Mouse (Mus musculus) adrenal gland, postnatal 36 days (tissue): ENCODE measurements around the gene Rnf223. TPM values are rescaled to one million over a fixed set of nuclear protein-coding genes. Genes with fewer than 3 reads are reported as not detected.
A peak's percentile ranks its signal among the peaks of the same experiment; 100 is the strongest.

Experiments
- DNase-seq, 2 experiments: peaks; one replicate each; pipeline ENCODE4 v3.0.0; 2021; ENCODE audit warnings: mixed read lengths in 1 of 2
- long read RNA-seq, 2 experiments: library from polyadenylated mRNA; stranded (forward); transcript quantifications; one replicate each; pipeline ENCODE4 v2.0.0; 2021; ENCODE audit warnings: borderline sequencing depth in 2 of 2
- total RNA-seq, 2 experiments: library from RNA; stranded (reverse); gene quantifications; 2 replicates each; pipeline ENCODE4 v1.2.3; 2021

Rnf223 gene
- total RNA-seq, result under 1 TPM in 1 of 2 experiments, not detected in 1; 0.10 TPM
- long read RNA-seq, experiment 1, result 0 reads
- long read RNA-seq, experiment 2, result 0 reads

DNA sequence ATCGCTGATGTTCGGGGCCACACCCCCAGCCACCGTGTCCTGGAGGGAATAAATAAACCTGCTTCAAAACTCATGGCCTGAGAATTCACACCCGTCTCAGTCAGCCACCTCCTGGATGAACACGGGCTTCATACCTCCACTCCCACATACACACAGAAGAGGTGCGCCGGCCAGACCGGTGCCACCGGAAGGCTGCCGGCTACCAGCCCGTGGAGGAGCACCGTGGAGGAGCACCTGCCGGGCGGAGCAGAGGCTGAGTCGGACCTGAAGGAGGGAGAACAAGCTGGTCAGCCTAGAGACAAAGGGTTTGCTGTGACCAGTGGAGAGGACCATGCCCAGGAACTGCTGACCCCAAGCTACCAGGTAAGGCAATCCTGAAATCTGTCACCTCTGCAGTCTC, at the start of gene Rnf223:
Rnf223 (plus strand) TSS at position 78 of the 400 bp plus-strand sequence.
- no peak for DNase-seq

DNA sequence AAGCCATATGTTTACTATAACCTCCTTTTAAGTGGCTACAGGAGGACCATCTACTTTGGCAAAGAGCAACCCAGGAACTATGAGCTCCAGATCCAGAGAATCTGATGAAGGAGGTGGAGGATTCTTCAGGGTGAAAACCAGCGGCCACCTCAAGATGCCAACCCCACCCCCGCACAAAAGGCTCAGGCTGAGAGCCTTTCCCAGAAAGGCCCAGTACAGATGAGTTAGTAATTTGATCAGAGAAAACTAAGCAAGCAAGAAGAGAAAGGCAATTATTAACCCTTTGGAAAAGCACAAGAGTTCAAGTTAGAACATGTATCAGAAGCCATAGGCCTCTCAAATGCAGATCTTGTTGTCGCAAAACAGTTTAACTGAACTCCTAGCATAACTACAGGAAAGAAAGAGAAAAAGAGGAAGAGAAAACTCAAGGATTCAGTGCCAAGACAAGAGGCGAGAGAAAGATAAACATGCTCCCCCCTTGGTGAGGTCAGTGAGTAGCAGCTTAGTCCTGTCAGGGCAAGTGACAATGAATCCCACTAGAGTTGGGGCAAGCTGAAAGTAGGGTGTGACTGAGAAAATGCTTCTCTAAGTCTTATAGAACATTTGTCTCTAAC, 47.6 kb upstream of the Rnf223 start:
- DNase-seq, result no peak

DNA sequence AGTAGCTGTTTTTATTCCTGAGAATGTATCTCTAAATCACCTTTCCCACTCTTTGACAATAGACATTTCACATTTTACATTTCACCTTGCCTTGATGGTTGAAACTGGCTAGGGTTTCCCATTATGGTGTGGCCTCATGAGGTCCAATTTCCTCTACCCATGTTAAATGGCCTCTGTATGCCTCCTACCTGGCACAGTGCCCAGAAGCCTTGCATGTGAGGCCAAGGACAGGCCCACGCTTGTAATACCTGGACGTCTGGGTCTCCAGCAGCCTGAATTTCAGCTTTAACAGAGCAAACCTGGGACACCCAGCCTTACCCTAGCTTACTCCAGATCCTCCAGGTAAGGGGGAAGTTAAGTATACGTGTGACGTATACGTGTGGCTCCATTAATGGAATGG, 47.0 kb upstream of the Rnf223 start:
- DNase-seq, result peak; percentile 36 to 40

DNA sequence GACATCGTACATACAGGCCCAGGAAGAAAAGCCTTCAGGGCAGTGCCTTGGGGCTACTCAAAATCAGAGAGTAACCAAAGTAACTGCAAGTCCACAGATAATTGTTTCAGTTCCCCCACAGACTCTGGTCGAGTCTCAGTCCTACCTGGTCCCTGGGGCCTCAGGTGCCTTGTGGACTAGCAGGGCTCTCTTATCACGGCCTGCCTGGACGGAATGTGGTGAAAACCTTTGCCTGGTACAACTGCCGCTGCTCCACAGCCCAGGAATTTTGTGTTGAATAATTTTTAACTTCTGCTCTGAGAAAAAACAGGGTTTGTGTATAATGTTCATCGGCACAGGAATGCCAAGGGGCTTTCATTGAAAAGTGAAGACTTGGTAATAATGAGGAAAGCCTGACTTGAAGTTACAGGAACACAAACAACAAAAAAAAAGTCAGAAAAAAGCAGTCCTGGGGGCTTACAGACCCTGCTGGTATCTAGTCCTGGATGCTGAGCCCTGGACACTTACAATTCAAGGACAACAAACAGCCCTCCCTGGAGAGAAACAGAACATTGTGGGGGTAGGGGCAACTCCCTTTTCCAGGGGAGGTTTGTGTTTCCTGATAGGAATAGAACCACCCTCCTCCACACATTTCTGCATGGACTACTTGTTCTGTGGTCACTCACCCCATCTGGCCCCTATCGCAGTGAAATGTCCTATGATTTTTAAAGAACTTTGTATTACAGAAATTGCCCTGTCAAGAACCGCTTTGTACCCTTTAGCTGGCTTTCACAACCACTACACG, 46.0 kb upstream of the Rnf223 start:
- DNase-seq, result no peak

DNA sequence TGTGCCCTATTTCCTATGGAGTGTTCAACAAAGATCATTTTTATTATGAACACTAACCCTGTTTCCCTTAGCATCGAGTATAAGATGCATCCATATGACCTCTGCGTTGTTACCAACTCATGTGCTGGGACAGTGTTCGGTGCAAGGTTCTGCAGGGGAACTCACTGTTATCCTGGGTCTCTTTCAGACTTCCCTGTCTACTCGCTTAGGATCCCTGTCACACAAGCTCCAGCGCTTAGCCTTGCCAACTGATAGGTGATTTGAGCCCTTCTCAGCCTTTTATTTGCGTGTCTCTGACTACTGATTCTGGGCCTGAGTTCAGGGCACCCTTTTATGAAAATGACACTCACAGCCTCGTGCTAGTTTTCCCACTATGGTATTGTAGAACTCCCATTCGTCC, 45.1 kb upstream of the Rnf223 start:
- DNase-seq, result no peak

DNA sequence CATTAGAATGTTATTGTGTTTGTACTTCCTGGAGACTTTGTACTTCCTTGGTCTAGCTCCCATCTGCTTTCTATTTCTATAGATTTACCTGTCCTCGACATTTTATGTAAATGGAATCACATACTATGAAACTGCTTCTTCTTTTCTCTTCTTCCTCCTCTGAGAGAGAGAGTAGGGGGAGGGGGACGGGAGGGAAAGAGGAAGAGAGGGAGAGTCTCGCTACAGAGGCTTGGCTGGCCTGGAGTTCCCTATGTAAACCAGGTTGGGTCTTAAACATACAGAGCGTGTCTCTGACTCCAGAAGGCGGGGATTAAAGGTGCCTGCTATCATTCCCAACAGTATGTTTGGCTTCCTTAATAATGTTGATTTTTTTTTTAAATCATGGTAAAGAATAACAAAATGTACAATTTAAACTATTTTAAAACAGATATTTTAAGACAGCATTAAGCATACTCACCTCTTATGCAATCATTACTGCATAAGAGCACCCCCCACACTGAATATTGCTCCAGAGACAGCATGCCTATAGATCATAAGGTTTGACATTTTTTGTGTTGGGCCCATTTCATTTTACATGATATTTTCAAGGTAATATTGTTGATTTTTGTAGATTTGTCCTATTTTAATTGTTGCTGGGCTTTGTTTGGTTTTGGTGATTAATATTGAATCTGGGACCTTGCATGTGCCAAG, 42.8 kb upstream of the Rnf223 start:
- no peak for DNase-seq

DNA sequence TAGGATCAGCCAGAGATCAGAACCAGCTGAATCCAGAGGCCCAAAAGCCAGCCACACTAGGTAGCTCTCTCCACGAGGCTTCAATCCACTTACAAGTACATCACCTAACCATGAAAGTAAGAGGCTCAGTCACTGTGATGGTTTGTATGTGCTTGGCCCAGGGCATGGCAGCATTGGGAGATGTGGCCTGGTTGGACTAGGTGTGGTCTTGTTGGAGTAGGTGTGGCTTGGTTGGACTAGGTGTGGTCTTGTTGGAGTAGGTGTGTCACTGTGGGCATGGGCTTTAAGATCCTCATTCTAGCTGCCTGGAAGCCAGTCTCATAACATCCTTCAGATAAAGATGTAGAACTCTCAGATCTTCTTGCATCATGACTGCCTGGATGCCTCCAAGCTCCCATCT, 39.1 kb upstream of the Rnf223 start:
- DNase-seq, result no peak

DNA sequence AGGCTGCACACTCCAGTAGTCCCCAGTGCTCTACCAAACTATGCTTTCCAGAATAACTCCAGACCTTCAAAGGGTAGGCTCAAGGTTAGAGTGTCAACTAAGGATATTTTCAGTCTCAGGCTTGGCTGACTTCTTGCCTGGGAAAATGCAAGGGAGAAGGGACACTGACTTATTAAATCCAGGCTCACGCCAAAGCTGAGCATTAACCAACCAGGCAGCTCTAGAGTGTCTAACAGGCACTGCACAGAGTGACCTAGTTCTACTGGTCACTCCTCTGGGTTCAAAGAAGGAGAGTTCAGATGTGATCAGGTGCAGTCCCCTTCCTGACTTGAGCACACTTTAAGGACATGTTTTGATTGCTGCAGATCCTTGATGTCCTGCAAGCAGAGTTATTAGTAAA, 37.5 kb upstream of the Rnf223 start:
- no peak for DNase-seq

DNA sequence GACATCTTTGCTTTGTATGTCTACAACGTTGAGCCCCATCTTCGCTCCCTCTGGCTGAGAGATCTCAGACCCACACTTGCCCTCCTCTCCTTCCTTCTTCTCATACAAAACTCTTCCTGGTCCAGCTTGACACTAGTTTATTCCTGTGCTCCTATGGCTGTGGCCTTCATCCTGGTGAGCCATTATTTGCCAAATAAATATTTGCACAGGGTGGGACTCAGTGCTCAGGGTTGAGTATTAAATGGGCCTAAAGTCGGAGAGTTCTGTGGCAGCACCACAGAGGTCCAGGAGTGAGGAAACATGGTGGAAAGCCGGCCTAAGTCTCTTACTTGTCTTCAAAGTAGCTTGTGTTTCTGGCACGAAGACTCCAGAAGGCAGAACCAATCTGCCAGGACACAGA, 36.6 kb upstream of the Rnf223 start:
- DNase-seq, result no peak

DNA sequence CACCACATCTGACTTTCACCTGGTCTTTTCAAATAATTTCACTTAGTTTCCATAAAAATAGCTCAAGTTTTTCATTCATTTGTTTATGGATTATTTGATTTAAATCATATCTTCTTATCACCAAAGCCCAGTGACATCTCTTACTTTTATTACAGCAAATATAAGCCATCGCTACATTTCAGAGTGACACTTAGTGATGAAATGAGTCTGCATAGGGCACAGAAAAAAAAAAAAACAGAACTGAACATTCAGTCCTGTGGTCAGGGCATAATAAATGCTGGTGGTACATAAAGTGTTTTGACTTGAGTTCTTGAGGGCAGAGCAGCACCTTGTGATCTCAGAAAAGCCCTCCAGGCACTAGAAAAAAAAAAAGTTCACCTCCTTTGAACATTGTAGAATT, 34.1 kb upstream of the Rnf223 start:
- no peak for DNase-seq

DNA sequence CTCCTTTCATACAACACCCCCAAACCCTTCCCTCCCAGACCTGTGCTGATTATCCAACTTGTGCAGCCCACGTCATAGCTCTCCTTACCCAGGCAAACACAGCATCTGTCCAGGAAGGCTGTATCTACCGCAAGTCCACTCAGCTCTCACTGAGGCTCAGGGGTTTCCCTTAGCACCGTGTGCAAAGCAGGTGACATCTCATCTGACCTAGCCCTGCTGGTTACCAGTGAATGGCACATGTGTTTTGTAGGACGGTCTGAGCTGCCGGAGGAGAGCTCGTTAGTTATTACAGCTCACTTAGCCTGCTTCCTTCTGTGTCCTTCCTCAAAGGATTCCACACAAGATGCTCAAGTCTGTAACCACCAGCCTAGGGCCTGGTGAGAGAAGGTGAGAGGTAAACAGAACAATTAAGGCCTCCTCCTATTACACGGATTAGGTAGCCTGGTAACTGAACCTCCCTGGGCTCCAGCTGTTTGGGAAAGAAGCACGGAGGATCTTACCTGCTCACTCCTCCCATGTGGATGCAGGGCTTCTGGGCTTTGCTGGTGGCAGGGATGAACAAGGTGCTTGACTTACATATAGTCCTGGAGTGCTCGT, 32.4 kb upstream of the Rnf223 start:
- no peak for DNase-seq

DNA sequence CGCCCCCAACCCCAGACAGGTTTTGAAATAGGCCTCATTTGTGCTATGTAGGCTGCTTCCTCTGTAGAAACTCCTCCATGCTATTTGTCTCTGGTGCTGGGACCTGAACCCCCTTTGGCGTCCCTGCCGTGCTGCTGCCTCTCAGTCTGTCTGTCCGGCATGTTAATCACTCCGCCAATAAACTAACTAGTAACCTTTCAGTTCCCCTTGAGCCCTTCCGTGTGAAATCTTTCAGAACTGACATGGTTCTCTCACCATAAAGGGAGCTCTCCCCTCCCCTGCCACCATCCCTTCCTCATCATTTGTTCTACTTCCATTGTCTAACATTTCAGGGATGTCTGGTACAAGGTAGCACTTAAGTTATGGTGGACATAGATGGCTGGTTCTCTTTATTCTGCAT, 30.9 kb upstream of the Rnf223 start:
- no peak for DNase-seq

DNA sequence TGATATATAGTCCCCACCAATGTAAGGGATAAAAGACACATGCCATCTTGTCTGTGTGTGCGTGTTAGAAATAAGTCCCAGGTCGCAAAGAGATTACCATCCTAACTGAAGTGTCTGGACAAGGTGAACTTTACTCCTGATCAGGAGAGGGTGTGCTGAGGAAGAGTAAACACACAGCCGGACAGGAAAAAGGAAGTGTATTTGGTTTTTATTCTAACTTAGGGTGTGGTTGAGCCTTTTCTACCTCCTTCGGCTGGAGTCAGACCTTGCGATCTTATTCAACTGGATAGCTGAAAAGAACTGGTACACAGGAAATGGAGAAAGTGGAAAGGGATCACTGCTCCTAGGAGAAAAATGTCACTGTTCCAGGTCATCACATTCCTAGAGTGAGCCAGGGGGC, 29.8 kb upstream of the Rnf223 start:
- no peak for DNase-seq

DNA sequence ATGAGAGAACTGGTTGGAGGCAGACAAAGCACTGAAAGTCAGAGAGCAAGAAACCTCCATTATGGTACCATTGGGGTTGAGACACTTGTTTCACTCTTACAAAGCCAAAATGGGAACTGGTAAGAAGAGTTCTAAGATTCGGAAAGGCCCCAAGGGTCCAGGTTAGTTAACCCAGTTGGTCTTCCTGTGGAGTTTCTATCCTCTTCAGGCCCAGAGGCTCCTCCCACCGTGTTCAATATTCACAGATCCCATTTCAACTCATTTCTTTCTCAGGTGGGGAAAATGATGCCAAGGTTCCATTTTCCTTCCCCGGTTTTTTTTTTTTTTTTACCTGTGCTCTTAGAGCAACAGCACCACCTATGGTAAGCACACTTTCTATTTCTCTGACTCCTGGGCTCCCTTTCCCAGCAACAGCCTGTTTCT, 28.8 kb upstream of the Rnf223 start:
- no peak for DNase-seq

DNA sequence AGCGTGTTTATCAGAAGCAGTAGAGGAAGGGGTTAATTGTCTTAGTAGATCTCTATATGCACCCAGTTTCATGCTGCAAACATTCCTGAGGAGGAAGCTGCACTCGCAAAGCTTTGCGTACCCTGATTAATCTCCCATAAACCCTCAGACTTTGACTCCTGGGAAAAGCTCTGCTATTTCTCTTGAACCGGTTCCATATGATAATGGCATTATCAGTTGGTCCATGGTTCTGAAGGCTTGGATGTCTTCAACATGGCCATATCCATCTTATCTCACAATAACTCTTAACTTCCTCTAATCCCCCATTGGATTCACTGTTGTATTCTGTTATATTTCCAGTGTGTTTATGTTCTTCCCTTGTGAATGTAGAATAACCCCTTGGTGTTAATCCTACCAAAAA, 27.0 kb upstream of the Rnf223 start:
- DNase-seq, result no peak

DNA sequence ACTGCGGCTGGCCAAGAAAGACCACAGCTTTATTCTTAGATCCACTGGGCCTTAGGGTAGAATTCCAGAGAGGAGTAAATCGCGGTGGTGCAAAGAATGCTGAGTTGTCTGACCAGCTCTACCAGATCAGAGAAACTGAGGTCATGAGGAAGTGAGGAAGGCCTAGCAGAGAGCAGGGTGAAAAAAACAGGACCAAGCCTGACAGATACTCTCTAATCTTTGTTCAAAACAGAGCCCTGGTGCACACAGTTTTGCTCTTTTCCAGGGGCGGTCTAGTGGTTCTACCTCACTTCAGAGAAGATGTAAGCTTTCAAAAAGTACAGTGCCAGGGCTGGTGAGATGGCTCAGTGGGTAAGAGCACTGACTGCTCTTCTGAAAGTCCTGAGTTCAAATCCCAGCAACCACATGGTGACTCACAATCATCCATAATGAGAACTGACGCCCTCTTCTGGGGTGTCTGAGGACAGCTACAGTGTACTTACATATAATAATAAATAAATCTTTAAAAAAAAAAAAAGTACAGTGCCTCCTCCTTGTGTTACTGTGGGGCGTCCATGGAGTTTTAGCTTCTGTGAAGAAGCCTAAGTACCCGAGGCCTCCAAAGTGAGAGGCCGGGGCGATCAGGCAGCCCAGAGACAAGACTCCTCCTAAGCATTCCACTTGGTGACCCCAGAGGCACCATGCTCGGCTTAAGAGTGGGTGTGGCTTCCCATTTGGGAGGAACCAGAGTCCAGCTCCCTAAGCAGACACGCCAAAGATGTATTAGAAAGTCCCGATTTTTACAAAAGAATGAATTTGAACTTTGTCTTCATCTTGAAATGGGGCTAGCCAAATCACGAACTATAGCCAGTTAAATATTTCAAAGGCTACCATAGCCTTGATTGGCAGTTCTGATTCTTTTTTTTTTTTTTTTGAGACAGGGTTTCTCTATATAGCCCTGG, 21.4 kb upstream of the Rnf223 start:
- peak; percentile 69 to 74 for DNase-seq

DNA sequence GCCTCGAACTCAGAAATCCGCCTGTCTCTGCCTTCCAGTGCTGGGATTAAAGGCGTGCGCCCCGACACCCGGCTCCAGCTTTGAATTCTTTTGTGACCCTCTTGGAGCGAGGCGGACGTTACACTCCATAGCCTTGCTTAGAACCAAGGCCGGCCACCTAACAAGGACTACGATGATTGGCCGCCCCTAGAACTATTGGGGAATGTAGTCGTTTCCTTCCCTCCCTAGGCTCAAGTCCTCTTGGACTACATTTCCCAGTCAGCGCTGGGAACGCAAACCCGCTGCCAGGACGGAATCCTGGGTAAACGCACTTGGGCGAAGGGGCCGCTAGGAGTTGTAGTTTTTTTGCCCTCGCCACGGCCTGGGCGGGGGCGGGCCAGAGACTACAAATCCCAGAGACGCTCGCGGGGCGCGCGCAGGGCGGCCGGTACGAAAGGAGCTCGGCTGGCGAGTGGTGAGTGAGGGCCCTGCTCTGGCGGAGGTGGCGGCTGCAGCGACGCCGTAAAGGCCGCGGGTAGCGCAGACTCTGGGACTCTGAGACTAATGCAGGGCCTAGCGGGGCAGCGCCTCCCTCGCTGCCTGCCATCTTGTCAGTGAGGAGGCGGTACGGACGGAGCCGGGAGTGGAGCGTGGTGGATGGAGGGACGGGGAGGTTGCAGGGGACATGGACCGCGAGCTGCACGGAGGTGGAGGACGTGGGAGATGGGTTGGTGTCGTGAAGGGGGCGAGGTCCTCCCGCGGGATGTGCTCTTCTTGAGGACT, 20.6 kb upstream of the Rnf223 start, which contains the start of gene 9430015G10Rik:
9430015G10Rik (plus strand) TSS at position 413 of the 762 bp plus-strand sequence.
- DNase-seq, result peak; percentile 98

DNA sequence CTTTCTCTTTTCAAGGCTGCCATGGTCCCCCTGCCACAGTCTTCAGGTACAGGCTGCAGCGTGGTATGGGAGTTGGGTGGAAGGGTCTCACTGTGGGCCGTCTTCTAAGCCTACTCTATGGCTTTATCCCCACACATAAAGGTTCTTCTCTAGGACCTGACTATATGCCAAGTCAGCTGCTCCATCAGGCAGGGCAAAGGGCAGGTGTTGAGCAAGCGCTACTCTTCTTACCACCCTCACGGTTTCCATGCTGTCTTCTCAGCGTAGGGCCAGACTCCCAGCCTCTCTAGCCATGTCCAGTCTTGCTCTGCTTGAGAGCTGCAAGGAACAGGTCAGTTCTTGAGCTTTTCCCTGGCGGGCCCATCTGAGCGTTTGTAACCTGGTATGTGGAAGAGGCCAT, 6.2 kb upstream of the Rnf223 start:
- no peak for DNase-seq

DNA sequence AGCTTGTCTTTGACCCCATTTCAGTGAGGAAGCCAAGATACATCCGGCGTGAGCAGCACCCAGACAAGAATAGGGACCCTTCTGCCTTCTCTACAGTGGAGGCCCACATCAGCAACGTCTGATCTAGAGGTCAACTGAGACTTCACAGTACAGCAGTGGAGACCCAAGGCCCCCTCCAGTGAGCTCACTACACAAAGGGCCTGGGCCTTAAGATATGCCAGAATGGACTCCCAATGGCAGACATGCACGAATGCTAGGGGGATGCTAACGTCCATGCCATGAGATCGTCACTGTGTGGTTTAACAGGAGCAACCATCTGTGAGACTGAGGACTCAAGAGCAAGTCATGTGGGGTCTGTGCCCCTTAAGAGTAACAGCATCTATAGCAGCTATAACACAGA, 4.9 kb upstream of the Rnf223 start:
- no peak for DNase-seq

DNA sequence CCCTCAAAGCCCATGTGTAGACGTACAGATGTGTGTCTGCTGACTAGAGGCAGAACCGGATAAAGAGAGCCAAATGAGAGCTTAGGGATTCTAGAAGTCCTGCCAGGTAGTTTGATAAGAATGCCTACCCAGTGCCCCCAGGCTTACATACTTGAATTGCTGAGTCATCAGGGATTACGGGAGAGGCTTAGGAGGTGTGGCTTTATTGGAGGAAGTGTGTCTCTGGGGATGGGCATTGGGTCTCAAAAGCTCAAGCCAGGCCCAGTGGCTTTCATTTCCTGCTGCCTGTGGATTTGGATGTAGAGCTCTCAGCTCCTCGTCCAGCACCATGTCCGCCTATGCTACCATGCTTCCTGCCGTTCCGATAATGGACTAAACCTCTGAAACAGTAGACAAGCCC, 3.5 kb upstream of the Rnf223 start:
- DNase-seq, result no peak

DNA sequence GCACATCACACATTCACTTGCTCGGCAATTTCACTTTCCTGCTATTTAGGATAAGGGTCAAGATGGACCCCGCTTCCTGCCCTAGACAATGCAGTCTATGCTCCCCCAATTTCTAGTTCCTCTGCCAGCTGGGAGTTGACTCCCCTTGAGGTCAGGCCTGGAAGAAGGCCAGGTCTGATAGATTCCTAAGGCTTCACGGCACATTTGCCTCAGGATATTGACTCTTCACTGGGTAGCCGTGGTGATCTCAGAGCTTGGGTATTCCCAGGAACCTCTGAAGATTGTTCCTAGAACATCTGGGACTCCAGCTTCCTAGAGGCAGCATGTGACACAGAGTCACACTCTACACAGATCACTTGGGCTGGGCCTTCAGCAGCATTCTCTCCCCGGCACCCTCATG, 1.6 kb upstream of the Rnf223 start:
- DNase-seq, result no peak
